23 mouse cellular contexts compared by ENCODE assay signal in the genomic region with DNA sequence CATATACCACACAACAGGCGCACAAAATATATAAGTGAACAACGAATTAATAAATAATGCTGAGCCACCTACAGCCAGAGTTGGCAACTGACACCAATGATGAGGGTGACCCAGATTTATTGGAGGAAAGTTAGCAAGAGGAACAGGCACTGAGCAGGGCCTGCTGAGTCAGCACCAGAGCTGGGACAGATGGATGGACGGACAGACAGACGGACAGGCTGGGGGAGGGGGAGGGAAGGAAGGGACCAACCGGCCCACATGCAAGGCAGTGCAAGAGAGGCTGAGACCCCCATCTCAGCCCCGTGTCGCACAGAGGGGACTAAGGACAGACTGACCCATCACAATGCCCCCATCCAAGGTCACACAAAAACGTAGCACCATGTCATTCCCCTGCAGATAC. TPM values are rescaled to one million over a fixed set of nuclear protein-coding genes. Genes with fewer than 3 reads are reported as not detected.
DNase-seq lines count a peak whose midpoint lies in the region; ATAC-seq and TF ChIP-seq lines count a peak whose summit lies in the region.
"Had no signal": no experiment of that assay in that cellular context is flagged by ENCODE, and none has a peak within 500 bp of the region (broad histone marks: within the 10 kb centered on the region; RNA-seq: fewer than 3 reads in every experiment).

No protein-coding gene starts in this region.

- no peak overlapping the region; the same call in 1 of the 2 replicates for H3K4me3 ChIP-seq in heart, adult 2 months
- H3K4me3 ChIP-seq in kidney, embryonic 15.5 days (replicated peaks): no peak overlapping the region
- H3K4me3 ChIP-seq in limb, embryonic 10.5 days: no peak overlapping the region
- H3K4me3 ChIP-seq: forebrain, embryonic 13.5 days; limb, embryonic 13.5 days; midbrain, embryonic 15.5 days; stomach, embryonic 15.5 days had no signal

- peaks cover 45% of the 10 kb centered on the region for H3K4me1 ChIP-seq in heart, adult 2 months (ENCODE audit: control insufficient read depth, insufficient read depth, low read length)
- H3K4me1 ChIP-seq in kidney, embryonic 15.5 days: peaks cover 80% of the 10 kb centered on the region
- peaks cover 26% of the 10 kb centered on the region for H3K4me1 ChIP-seq in limb, embryonic 10.5 days

- ATAC-seq in kidney, embryonic 15.5 days (replicated peaks; ENCODE audit: low FRiP score): no peak
- ATAC-seq in granulocyte monocyte progenitor cell, adult 5-6 weeks (replicated peaks; ENCODE audit: poor library complexity, severe bottlenecking): no peak
- ATAC-seq: forebrain, embryonic 13.5 days; midbrain, embryonic 15.5 days had no signal

- no peaks in the 10 kb centered on the region for H3K27me3 ChIP-seq in heart, adult 2 months (ENCODE audit: control insufficient read depth, insufficient read depth, low read length)
- H3K27me3 ChIP-seq in kidney, embryonic 15.5 days: no peaks in the 10 kb centered on the region
- H3K27me3 ChIP-seq in limb, embryonic 10.5 days (ENCODE audit: low read depth, poor library complexity, severe bottlenecking): peaks cover 4% of the 10 kb centered on the region
- H3K27me3 ChIP-seq: forebrain, embryonic 13.5 days; midbrain, embryonic 15.5 days; stomach, embryonic 15.5 days had no signal

- TF ChIP-seq POLR2A in heart, adult 2 months (IDR thresholded peaks at IDR 0.05; ENCODE audit: insufficient read depth, low read depth, low read length): no peak

- TF ChIP-seq CTCF in heart, adult 2 months (IDR thresholded peaks at IDR 0.05): no peak

- no peak overlapping the region for H3K9ac ChIP-seq in heart, adult 2 months (ENCODE audit: low read depth, low read length)
- no peak overlapping the region for H3K9ac ChIP-seq in kidney, embryonic 15.5 days
- H3K9ac ChIP-seq: forebrain, embryonic 13.5 days; limb, embryonic 13.5 days; liver, embryonic 14.5 days; midbrain, embryonic 15.5 days; stomach, embryonic 15.5 days had no signal

- intact Hi-C loops in heart, adult 2 months (cut with DNase I): no loop called here

- no peak for TF ChIP-seq EP300 in heart, adult 2 months (IDR thresholded peaks at IDR 0.05; ENCODE audit: insufficient read depth, low read depth, low read length)

- no peaks in the 10 kb centered on the region; the same call in none of the 2 replicates for H3K36me3 ChIP-seq in heart, adult 2 months (ENCODE audit: control insufficient read depth, insufficient read depth, low read length)
- no peaks in the 10 kb centered on the region for H3K36me3 ChIP-seq in kidney, embryonic 15.5 days
- H3K36me3 ChIP-seq in limb, embryonic 10.5 days: no peaks in the 10 kb centered on the region
- H3K36me3 ChIP-seq: limb, embryonic 13.5 days; midbrain, embryonic 15.5 days; stomach, embryonic 15.5 days had no signal

- no peak for DNase-seq in heart, adult 2 months
- no peak for DNase-seq in heart, adult 9 months (ENCODE audit: low spot score in 2 of 2)
- no peak for DNase-seq in kidney, adult 18-20 months
- peak; percentile 65 for DNase-seq in 416B (ENCODE audit: low read depth)
- DNase-seq in limb, embryonic 10.5 days (ENCODE audit: low spot score): no peak
- DNase-seq: B cell, adult 2 months; cerebellum, adult 8-10 months; layer of hippocampus, adult 9-11 months; right cerebral cortex, postnatal 14 days; thymus, adult 2 months had no signal

- no peaks in the 10 kb centered on the region for H3K79me2 ChIP-seq in heart, adult 2 months (replicated peaks; ENCODE audit: control insufficient read depth, insufficient read depth, low read length)

- H3K4me2 ChIP-seq in kidney, embryonic 15.5 days: no peak overlapping the region
- H3K4me2 ChIP-seq: forebrain, embryonic 13.5 days; limb, embryonic 13.5 days; midbrain, embryonic 15.5 days; stomach, embryonic 15.5 days had no signal

- no peaks in the 10 kb centered on the region for H3K9me3 ChIP-seq in kidney, embryonic 15.5 days (replicated peaks)
- no peaks in the 10 kb centered on the region for H3K9me3 ChIP-seq in limb, embryonic 10.5 days (replicated peaks)
- H3K9me3 ChIP-seq: forebrain, embryonic 13.5 days; limb, embryonic 13.5 days; midbrain, embryonic 15.5 days; stomach, embryonic 15.5 days had no signal

- WGBS in heart, adult 2 months: 60% methylated on average over 8 of the region's 8 CpGs
- 75% methylated on average over 8 of the region's 8 CpGs for WGBS in kidney, embryonic 15.5 days
- 91% methylated on average over 8 of the region's 8 CpGs for WGBS in limb, embryonic 10.5 days

- peak overlapping the region; percentile 70 for H3K27ac ChIP-seq in heart, adult 2 months
- peak overlapping the region; percentile 58 for H3K27ac ChIP-seq in kidney, embryonic 15.5 days
- H3K27ac ChIP-seq in limb, embryonic 10.5 days: peak overlapping the region; percentile 11; the same call in 1 of the 2 replicates
- H3K27ac ChIP-seq: forebrain, embryonic 13.5 days; limb, embryonic 13.5 days; liver, embryonic 14.5 days; midbrain, embryonic 15.5 days; stomach, embryonic 15.5 days had no signal

RNA-seq across cellular contexts. Expression of a gene that starts 7.0 kb away (rescaled TPM):
- 10 to 100 TPM; 19.2 to 21.4 TPM for total RNA-seq in heart, adult 2 months (2021)
- 18.0 and 24.5 TPM in 2 replicates for polyA plus RNA-seq in heart, adult 2 months (2012; rRNA removed)
- polyA plus RNA-seq in kidney, embryonic 15.5 days (2015; fragmentation: Nextera tagmentation; extraction: Ambion mirVana): 7.0 and 7.5 TPM in 2 replicates
- 2.5 and 2.9 TPM in 2 replicates for polyA plus RNA-seq in limb, embryonic 10.5 days (2016; fragmentation: Nextera tagmentation; extraction: Ambion mirVana)
- total RNA-seq in granulocyte monocyte progenitor cell, adult 5-6 weeks (2014; fragmentation: Nextera tagmentation): 3.0 and 4.1 TPM in 2 replicates
- 0.47 and 0.88 TPM in 2 replicates for total RNA-seq in granulocyte monocyte progenitor cell, adult 5-6 weeks (2017)

RNA-seq across cellular contexts. Expression of a gene that starts 12.7 kb away (rescaled TPM):
- total RNA-seq in heart, adult 2 months (2021): not detected
- not detected in 2 replicates for polyA plus RNA-seq in heart, adult 2 months (2012; rRNA removed)
- polyA plus RNA-seq in kidney, embryonic 15.5 days (2015; fragmentation: Nextera tagmentation; extraction: Ambion mirVana): 0.19 TPM in 1 of 2 replicates, not detected in the other
- not detected in 2 replicates for polyA plus RNA-seq in limb, embryonic 10.5 days (2016; fragmentation: Nextera tagmentation; extraction: Ambion mirVana)
- total RNA-seq in granulocyte monocyte progenitor cell, adult 5-6 weeks (2014; fragmentation: Nextera tagmentation): not detected in 2 replicates
- not detected in 2 replicates for total RNA-seq in granulocyte monocyte progenitor cell, adult 5-6 weeks (2017)
- total RNA-seq: adrenal gland, adult 2 months; gastrocnemius, postnatal 25 days; hematopoietic stem cell, adult 5-6 weeks; megakaryocyte, adult 5-6 weeks; neutrophil, adult 5-6 weeks had no signal
- polyA plus RNA-seq: adrenal gland, adult 2 months; forebrain, embryonic 13.5 days; heart, embryonic 14.5 days; limb, embryonic 13.5 days; liver, embryonic 14.5 days; thymus, adult 2 months had no signal

Comparison
In these comparisons a context has a peak if more than half of its experiments do, and no peak if none do; other contexts are left out.
1. H3K27ac ChIP-seq: peak in every context shown above with its lines; median percentile 70 in heart, adult 2 months; 58 in kidney, embryonic 15.5 days; 11 in limb, embryonic 10.5 days.